Mouse (Mus musculus) large intestine, adult 2 months (tissue): Measurements from ENCODE around the gene Ly6g6d. TPM values are rescaled to one million over a fixed set of nuclear protein-coding genes. Genes with fewer than 3 reads are reported as not detected.

Experiments used
- DNase-seq: peaks from one replicate; pipeline ENCODE4 v3.0.0-alpha.2; 2012; ENCODE audit warnings: low read depth, low spot score
- WGBS: fragments of 180-500 bp; shearing (Covaris S2); methylation state at CpG from one replicate; pipeline ENCODE4 v1.1.7; 2018; 5-methylcytosine and 5-hydroxymethylcytosine counted together
- polyA plus RNA-seq: library from polyadenylated mRNA; depleted of rRNA; stranded (reverse); fragments of >200 nt; gene quantifications from 2 replicates; pipeline ENCODE4 v1.2.3, GENCODE M21; 2012

Ly6g6d gene
- polyA plus RNA-seq, 1 experiment, result 0.89 TPM

DNA sequence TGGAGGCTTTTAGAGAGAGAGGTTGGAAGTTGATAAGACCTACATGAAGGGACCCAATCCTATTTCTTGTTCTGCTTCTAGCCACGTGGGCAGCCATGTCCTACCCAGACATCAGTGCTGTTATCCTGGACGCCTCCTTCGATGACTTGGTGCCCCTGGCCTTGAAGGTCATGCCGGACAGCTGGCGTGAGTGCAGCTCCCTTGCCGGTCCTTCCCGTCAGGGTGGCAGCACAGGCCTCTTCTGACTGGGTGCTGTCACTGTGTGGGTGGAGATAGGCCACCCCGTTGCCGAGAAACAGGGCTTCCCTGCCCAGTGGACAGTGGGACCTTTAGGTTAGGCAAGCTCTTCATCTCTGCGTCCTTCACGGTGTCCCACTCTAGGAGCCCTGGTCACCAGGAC is 23.3 kb upstream of the Ly6g6d start:
- 91% methylated on average over 11 of the region's 11 CpGs for WGBS
- no peak for DNase-seq

DNA sequence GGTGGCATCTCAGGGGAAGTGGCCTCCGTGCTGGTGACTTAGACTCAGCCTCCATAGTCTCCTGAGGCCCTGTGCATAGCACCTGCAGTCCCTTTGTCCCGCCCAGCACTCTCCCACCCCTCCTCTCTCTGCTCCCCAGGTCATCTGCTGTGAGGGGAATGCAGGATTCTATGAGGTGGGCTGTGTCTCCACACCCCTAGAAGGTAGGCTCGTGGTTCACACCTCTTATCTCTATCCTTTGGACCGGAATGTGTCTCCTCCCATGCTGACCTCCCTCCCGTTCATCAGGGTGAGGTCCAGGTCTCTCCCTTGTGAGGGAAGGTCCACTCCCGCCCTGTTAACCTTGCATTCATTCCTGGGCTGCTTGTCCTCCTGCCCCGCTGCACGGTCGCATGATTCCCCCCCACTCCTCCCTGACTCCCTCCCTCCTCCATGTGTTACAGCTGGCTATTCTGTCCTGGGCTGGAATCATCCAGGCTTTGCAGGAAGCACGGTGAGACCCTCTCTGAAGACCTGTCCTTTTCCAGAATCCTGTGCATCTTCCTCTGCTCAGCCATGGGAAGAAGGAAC is 22.4 kb upstream of the Ly6g6d start:
- 68% methylated on average over 10 of the region's 10 CpGs for WGBS
- DNase-seq, result no peak

DNA sequence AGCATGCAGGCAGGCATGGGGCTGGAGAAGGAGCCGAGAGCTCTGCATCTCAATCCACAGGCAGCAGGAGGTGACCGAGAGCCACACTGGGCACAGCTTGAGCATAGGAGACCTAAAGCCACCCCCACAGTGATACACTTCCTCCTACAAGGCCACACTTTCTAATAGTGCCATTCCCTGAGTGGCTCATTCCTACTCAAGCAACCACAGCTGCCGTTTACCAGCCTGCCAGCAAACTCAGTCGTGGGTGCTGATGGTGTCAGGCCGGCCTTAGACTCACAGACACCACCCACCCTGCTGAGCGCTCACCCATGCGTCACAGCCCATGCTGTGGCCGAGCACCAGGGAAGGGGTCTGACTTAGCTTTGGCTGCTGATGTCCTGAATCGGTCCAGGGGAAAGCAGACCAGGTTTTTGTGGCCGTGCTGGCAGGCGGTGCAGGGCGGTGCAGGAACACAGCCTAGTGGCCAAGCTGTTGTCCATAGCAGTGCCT is 19.3 kb upstream of the Ly6g6d start:
- 89% methylated on average over 12 of the region's 12 CpGs for WGBS
- no peak for DNase-seq

- 93% methylated on average over 12 of the region's 12 CpGs for WGBS
- no peak for DNase-seq
Measured at GRCm38 (mm10) chr17:35096597-35096996, 18.7 kb upstream of the Ly6g6d start.

GRCm38 (mm10) chr17:35094475-35095365 is 16.9 kb upstream of the Ly6g6d start:
- WGBS, result 87% methylated on average over 15 of the region's 15 CpGs
- no peak for DNase-seq

DNA sequence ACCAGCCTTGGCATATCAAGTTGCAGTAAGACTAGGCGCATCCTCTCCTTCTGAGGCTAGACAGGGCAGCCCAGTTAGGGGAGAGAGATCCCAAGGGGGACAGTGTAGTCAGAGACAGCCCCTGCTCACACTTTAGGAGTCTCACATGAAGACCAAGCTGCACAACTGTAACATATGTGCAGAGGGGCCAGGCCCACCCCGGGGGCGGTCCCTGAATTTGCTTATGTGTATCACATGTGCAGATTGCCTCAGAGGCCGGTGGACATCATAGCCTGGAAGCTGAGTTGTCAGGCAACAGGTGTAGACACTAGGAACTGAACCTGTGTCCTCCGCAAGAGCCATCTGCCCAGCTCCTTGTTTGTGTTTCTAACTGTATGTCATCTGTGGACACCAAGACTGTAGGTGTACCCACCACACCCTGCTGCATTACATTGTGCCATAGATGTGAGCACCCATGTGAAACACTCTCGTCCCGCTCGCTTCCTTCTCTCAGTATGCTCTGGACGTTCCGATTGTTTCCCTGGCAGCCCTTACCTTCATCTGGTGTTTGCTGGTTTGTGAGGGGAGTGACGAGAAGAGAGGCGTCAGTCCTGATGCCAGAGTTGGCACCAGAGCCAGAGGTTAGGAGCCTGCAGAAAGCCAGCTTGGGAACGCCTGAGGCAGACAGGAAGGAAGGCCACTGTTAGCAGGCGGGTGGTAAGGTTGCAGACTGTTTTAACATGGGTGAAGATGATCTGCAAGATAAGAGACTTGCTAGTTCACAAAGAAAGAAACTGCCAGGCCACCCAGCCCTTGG is 14.7 kb upstream of the Ly6g6d start:
- 91% methylated on average over 14 of the region's 14 CpGs for WGBS
- DNase-seq, result no peak

GRCm38 (mm10) chr17:35090166-35090932 is 12.5 kb upstream of the Ly6g6d start:
- no peak for DNase-seq
- 52% methylated on average over 8 of the region's 8 CpGs for WGBS

- WGBS, result 3% methylated on average over 67 of the region's 67 CpGs
- no peak for DNase-seq
Measured at GRCm38 (mm10) chr17:35088825-35089644, 11.2 kb upstream of the Ly6g6d start, which contains the start of gene Abhd16a. Abhd16a (plus strand) TSS chr17:35089263.

- 40% methylated on average over 2 of the region's 2 CpGs for WGBS
- no peak for DNase-seq
Measured at GRCm38 (mm10) chr17:35088151-35088550, 10.3 kb upstream of the Ly6g6d start.

GRCm38 (mm10) chr17:35085208-35085865 is 7.5 kb upstream of the Ly6g6d start, which contains the start of gene Ly6g6f:
Ly6g6f (minus strand) TSS chr17:35085610.
- DNase-seq, result no peak
- 64% methylated on average over 7 of the region's 7 CpGs for WGBS

DNA sequence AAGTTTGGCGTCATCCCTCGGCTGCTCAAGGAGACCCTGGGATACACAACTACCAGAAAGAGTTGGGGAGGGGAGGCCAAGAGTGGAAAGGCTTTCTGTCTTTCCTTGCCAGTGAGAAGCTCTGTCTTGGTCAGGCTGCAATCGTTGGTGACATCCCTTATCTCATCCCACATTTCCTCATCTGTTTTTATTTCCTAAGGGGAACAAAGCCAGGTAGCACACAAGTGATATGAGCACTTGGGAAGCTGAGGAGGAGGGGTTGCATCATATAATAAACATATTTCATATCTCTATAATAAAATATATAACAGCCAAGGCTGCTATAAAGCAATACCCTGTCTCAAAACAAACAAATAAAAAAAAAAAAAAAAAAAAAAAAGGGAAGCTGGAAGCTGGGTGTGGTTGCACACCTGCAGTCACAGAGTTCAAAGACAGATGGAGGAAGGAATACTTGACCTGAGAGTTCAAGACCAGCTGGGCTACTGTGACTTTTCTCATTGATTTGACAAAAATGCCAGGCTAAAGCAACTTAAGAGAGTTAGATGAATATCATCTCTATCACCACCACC is 6.1 kb upstream of the Ly6g6d start:
- DNase-seq, result no peak
- WGBS, result 26% methylated on average over 3 of the region's 3 CpGs

GRCm38 (mm10) chr17:35082841-35083576 is 5.1 kb upstream of the Ly6g6d start:
- WGBS, result 92% methylated on average over 16 of the region's 16 CpGs

GRCm38 (mm10) chr17:35080710-35081109 is 2.8 kb upstream of the Ly6g6d start:
- 90% methylated on average over 4 of the region's 4 CpGs for WGBS
- no peak for DNase-seq

More at GRCm38 (mm10) chr17:35082841-35083576, 5.1 kb upstream of the Ly6g6d start:
- no peak for DNase-seq

- 20% methylated on average over 6 of the region's 6 CpGs for WGBS
- DNase-seq, result no peak
Measured at GRCm38 (mm10) chr17:35080248-35080647, 2.4 kb upstream of the Ly6g6d start.

GRCm38 (mm10) chr17:35079778-35080177 is 1.9 kb upstream of the Ly6g6d start:
- no peak for DNase-seq
- 18% methylated on average over 9 of the region's 9 CpGs for WGBS

- no peak for DNase-seq
- 9% methylated on average over 2 of the region's 2 CpGs for WGBS
Measured at GRCm38 (mm10) chr17:35077285-35077684, 580 bp downstream of the Ly6g6d start.
